ENCODE assay signal across 9 mouse cellular contexts in the genomic region with DNA sequence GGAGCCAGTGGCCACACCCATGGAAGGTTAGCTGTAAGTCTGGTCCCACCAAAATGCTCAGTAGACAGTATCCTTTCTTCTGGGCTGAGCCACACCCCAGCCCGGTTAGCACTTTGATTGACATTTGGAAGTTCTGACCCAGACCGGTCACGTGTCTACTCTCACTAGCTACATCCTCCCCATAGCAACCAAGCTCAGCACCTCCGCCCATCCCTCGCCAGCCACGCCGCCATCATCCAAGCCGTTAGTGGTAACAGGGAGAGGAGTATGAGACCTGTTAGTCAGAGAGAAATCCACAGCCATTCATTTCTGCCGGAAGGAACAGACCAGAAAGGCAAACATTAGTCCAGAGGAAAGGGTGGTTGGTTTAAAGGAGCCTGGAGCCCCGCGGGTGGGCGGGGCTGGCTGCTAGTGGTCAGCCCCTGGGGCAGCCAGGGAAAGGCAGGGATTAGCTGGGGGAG. TPM values are rescaled to one million over a fixed set of nuclear protein-coding genes. Genes with fewer than 3 reads are reported as not detected.
A peak's percentile ranks its signal among the peaks of the same experiment; 100 is the strongest.
DNase-seq lines count a peak whose midpoint lies in the region; ATAC-seq lines count a peak whose summit lies in the region.
"Had no signal": no experiment of that assay in that cellular context is flagged by ENCODE, and none has a peak within 500 bp of the region (broad histone marks: within the 10 kb centered on the region; RNA-seq: fewer than 3 reads in every experiment).

No protein-coding gene starts in this region.

- 17% methylated on average over 12 of the region's 12 CpGs for WGBS in heart, embryonic 15.5 days
- WGBS in hindbrain, embryonic 14.5 days, result 6% methylated on average over 12 of the region's 12 CpGs
- under 1% methylated on average over 12 of the region's 12 CpGs for WGBS in midbrain, embryonic 14.5 days
- 29% methylated on average over 12 of the region's 12 CpGs for WGBS in liver, embryonic 12.5 days (ENCODE audit: insufficient replicate concordance)

- H3K27me3 ChIP-seq in heart, embryonic 15.5 days, result peaks cover 45% of the 10 kb centered on the region
- no peaks in the 10 kb centered on the region for H3K27me3 ChIP-seq in hindbrain, embryonic 14.5 days (ENCODE audit: control insufficient read depth, insufficient read depth, low read length)
- H3K27me3 ChIP-seq in midbrain, embryonic 14.5 days (ENCODE audit: control insufficient read depth, insufficient read depth, low read length), result no peaks in the 10 kb centered on the region
- 0 out of 2 replicates have a peak, but pooled peaks cover 7% of the 10 kb centered on the region for H3K27me3 ChIP-seq in liver, embryonic 12.5 days (replicated peaks)

- peaks cover 26% of the 10 kb centered on the region for H3K4me1 ChIP-seq in heart, embryonic 15.5 days (replicated peaks)
- H3K4me1 ChIP-seq in hindbrain, embryonic 14.5 days (replicated peaks; ENCODE audit: control insufficient read depth, insufficient read depth, low read length), result peaks cover 34% of the 10 kb centered on the region
- H3K4me1 ChIP-seq in midbrain, embryonic 14.5 days (ENCODE audit: control insufficient read depth, insufficient read depth, low read length), result peaks cover 53% of the 10 kb centered on the region
- peaks cover 36% of the 10 kb centered on the region for H3K4me1 ChIP-seq in liver, embryonic 12.5 days

- peak overlapping the region; percentile 57 for H3K27ac ChIP-seq in heart, embryonic 15.5 days
- peak overlapping the region; percentile 79 for H3K27ac ChIP-seq in hindbrain, embryonic 14.5 days
- H3K27ac ChIP-seq in midbrain, embryonic 14.5 days (replicated peaks; ENCODE audit: low read depth, low read length), result peak overlapping the region; percentile 82
- no peak overlapping the region for H3K27ac ChIP-seq in liver, embryonic 12.5 days

- H3K4me3 ChIP-seq in heart, embryonic 15.5 days, result no peak overlapping the region
- no peak overlapping the region for H3K4me3 ChIP-seq in hindbrain, embryonic 14.5 days (replicated peaks; ENCODE audit: low read length)
- no peak overlapping the region for H3K4me3 ChIP-seq in midbrain, embryonic 14.5 days (replicated peaks; ENCODE audit: low read depth, low read length)
- no peak overlapping the region for H3K4me3 ChIP-seq in liver, embryonic 12.5 days

- H3K9me3 ChIP-seq in heart, embryonic 15.5 days (replicated peaks), result no peaks in the 10 kb centered on the region
- H3K9me3 ChIP-seq in hindbrain, embryonic 14.5 days (ENCODE audit: control insufficient read depth, low read length), result no peaks in the 10 kb centered on the region
- no peaks in the 10 kb centered on the region for H3K9me3 ChIP-seq in midbrain, embryonic 14.5 days (ENCODE audit: control insufficient read depth, low read length)
- no peaks in the 10 kb centered on the region for H3K9me3 ChIP-seq in liver, embryonic 12.5 days (replicated peaks)

- H3K4me2 ChIP-seq in heart, embryonic 15.5 days, result peak overlapping the region; percentile 45
- no peak overlapping the region; the same call in 1 of the 2 replicates for H3K4me2 ChIP-seq in hindbrain, embryonic 14.5 days (replicated peaks)
- peak overlapping the region; percentile 29 for H3K4me2 ChIP-seq in midbrain, embryonic 14.5 days (ENCODE audit: low read length)
- no peak overlapping the region for H3K4me2 ChIP-seq in liver, embryonic 12.5 days

- DNase-seq in heart, adult 11 months, result no peak
- peak; percentile 75 for DNase-seq in brain, adult 2 months (ENCODE audit: low read depth, low spot score)
- no peak for DNase-seq in hindbrain, embryonic 14.5 days (ENCODE audit: low spot score)
- peak; percentile 75 for DNase-seq in midbrain, embryonic 14.5 days
- DNase-seq in gastrocnemius, postnatal 36 days, result no peak
- DNase-seq in cerebellum, adult 9-11 months, result no peak

- H3K36me3 ChIP-seq in heart, embryonic 15.5 days, result no peaks in the 10 kb centered on the region
- H3K36me3 ChIP-seq in hindbrain, embryonic 14.5 days (replicated peaks; ENCODE audit: control insufficient read depth, insufficient read depth), result peaks cover 24% of the 10 kb centered on the region
- H3K36me3 ChIP-seq in midbrain, embryonic 14.5 days (ENCODE audit: control insufficient read depth, insufficient read depth, low read length), result peaks cover 27% of the 10 kb centered on the region
- no peaks in the 10 kb centered on the region for H3K36me3 ChIP-seq in liver, embryonic 12.5 days
- H3K36me3 ChIP-seq: G1E had no signal

- intact Hi-C loops in gastrocnemius, postnatal 36 days (cut with DNase I), result no loop called here

- no peak for ATAC-seq in heart, embryonic 15.5 days (replicated peaks; ENCODE audit: insufficient number of reproducible peaks, insufficient read depth, low FRiP score, low read depth)
- peak; percentile 12; the same call in 1 of the 2 replicates for ATAC-seq in hindbrain, embryonic 14.5 days (ENCODE audit: low FRiP score)
- ATAC-seq in midbrain, embryonic 14.5 days (ENCODE audit: low FRiP score, low TSS enrichment), result peak; percentile 28
- ATAC-seq in liver, embryonic 12.5 days, result no peak

- no peak overlapping the region for H3K9ac ChIP-seq in heart, embryonic 15.5 days
- peak overlapping the region; percentile 8 for H3K9ac ChIP-seq in hindbrain, embryonic 14.5 days
- peak overlapping the region; percentile 34 for H3K9ac ChIP-seq in midbrain, embryonic 14.5 days (replicated peaks; ENCODE audit: low read length)
- no peak overlapping the region for H3K9ac ChIP-seq in liver, embryonic 12.5 days

RNA-seq across cellular contexts. Expression of gene Cryba4, which starts 37.0 kb away (rescaled TPM):
- 1.2 and 1.4 TPM in 2 replicates for polyA plus RNA-seq in heart, embryonic 15.5 days (2015; fragmentation: Nextera tagmentation; extraction: Ambion mirVana)
- 1.6 and 3.2 TPM in 2 replicates for polyA plus RNA-seq in hindbrain, embryonic 14.5 days (2014; fragmentation: Nextera tagmentation; extraction: Ambion mirVana)
- 0.93 and 1.2 TPM in 2 replicates for polyA plus RNA-seq in midbrain, embryonic 14.5 days (2014; fragmentation: Nextera tagmentation; extraction: Ambion mirVana)
- 0.73 and 0.77 TPM in 2 replicates for polyA plus RNA-seq in liver, embryonic 12.5 days (2016; fragmentation: Nextera tagmentation; extraction: Ambion mirVana)
- under 1 TPM in 1 of 2 experiments, not detected in 1; 0.61 TPM for total RNA-seq in gastrocnemius, postnatal 36 days (2021)

RNA-seq across cellular contexts. Expression of gene Crybb1, which starts 40.3 kb away (rescaled TPM):
- polyA plus RNA-seq in heart, embryonic 15.5 days (2015; fragmentation: Nextera tagmentation; extraction: Ambion mirVana), result 1.6 and 2.1 TPM in 2 replicates
- 3.6 and 3.9 TPM in 2 replicates for polyA plus RNA-seq in hindbrain, embryonic 14.5 days (2014; fragmentation: Nextera tagmentation; extraction: Ambion mirVana)
- 1.9 and 3.8 TPM in 2 replicates for polyA plus RNA-seq in midbrain, embryonic 14.5 days (2014; fragmentation: Nextera tagmentation; extraction: Ambion mirVana)
- 0.15 and 0.16 TPM in 2 replicates for polyA plus RNA-seq in liver, embryonic 12.5 days (2016; fragmentation: Nextera tagmentation; extraction: Ambion mirVana)
- total RNA-seq in gastrocnemius, postnatal 36 days (2021), result 1 to 10 TPM; 2.4 to 4.1 TPM
- total RNA-seq: G1E had no signal
- polyA plus RNA-seq: G1E had no signal

Comparison
In these comparisons a context has a peak if more than half of its experiments do, and no peak if none do; other contexts are left out.
1. ATAC-seq: peak in hindbrain, embryonic 14.5 days (single experiment) and midbrain, embryonic 14.5 days (single experiment); none in heart, embryonic 15.5 days (single experiment) and liver, embryonic 12.5 days (single experiment).
2. H3K4me2 ChIP-seq: peak in heart, embryonic 15.5 days (single experiment) and midbrain, embryonic 14.5 days (single experiment); none in hindbrain, embryonic 14.5 days (single experiment) and liver, embryonic 12.5 days (single experiment).
3. H3K9ac ChIP-seq: peak in hindbrain, embryonic 14.5 days (single experiment) and midbrain, embryonic 14.5 days (single experiment); none in heart, embryonic 15.5 days (single experiment) and liver, embryonic 12.5 days (single experiment).
4. DNase-seq: peak in brain, adult 2 months (single experiment) and midbrain, embryonic 14.5 days (single experiment); none in heart, adult 11 months (single experiment), hindbrain, embryonic 14.5 days (single experiment), gastrocnemius, postnatal 36 days (0 of 2) and cerebellum, adult 9-11 months (single experiment).